Mouse (Mus musculus): ENCODE measurements around the gene 4930519P11Rik. TPM values are rescaled to one million over a fixed set of nuclear protein-coding genes. Genes with fewer than 3 reads are reported as not detected.

The 4930519P11Rik gene
- polyA plus RNA-seq, 1 experiment from 2014 or later, result not detected

- H3K9me3 ChIP-seq (ENCODE audit: control insufficient read depth, low read length), result no peaks in the 10 kb centered on the region
- WGBS, result 73% methylated on average over 10 of the region's 10 CpGs
- peaks cover 2% of the 10 kb centered on the region; the same call in 1 of the 2 replicates for H3K27me3 ChIP-seq (replicated peaks; ENCODE audit: control insufficient read depth, insufficient read depth, low read length)
- no peak for ATAC-seq
- peaks cover 13% of the 10 kb centered on the region for H3K4me1 ChIP-seq (replicated peaks; ENCODE audit: control insufficient read depth, insufficient read depth, low read length)
- H3K36me3 ChIP-seq (ENCODE audit: control insufficient read depth, insufficient read depth), result no peaks in the 10 kb centered on the region
- H3K4me2 ChIP-seq (ENCODE audit: low read length), result no peak overlapping the region
- H3K9ac ChIP-seq (replicated peaks; ENCODE audit: low read depth, low read length), result no peak overlapping the region
- H3K27ac ChIP-seq (ENCODE audit: low read length), result no peak overlapping the region
- no peak overlapping the region for H3K4me3 ChIP-seq (replicated peaks; ENCODE audit: low read length)
These were observed 4.0 kb downstream of the 4930519P11Rik start for GRCm38 (mm10) chr2:154609050-154609767.

- Histone ChIP-seq H3K9me3 (ENCODE audit: control insufficient read depth, low read length) (no peaks in the 10 kb centered on the region), H3K9ac (replicated peaks; ENCODE audit: low read depth, low read length) (no peak overlapping the region), H3K27me3 (replicated peaks; ENCODE audit: control insufficient read depth, insufficient read depth, low read length) (peaks cover 2% of the 10 kb centered on the region; the same call in 1 of the 2 replicates), H3K4me2 (ENCODE audit: low read length) (no peak overlapping the region), H3K4me1 (replicated peaks; ENCODE audit: control insufficient read depth, insufficient read depth, low read length) (peaks cover 16% of the 10 kb centered on the region), H3K36me3 (ENCODE audit: control insufficient read depth, insufficient read depth) (no peaks in the 10 kb centered on the region), H3K4me3 (replicated peaks; ENCODE audit: low read length) (no peak overlapping the region), H3K27ac (ENCODE audit: low read length) (no peak overlapping the region)
- ATAC-seq, result no peak
- WGBS, result 86% methylated on average over 1 of the region's 1 CpGs
These were observed 6.3 kb downstream of the 4930519P11Rik start for GRCm38 (mm10) chr2:154606965-154607364.

GRCm38 (mm10) chr2:154604156-154604555, 9.1 kb downstream of the 4930519P11Rik start:
- Histone ChIP-seq H3K27me3 (replicated peaks; ENCODE audit: control insufficient read depth, insufficient read depth, low read length) (peaks cover 2% of the 10 kb centered on the region; the same call in 1 of the 2 replicates), H3K27ac (ENCODE audit: low read length) (no peak overlapping the region), H3K9ac (replicated peaks; ENCODE audit: low read depth, low read length) (no peak overlapping the region), H3K9me3 (ENCODE audit: control insufficient read depth, low read length) (no peaks in the 10 kb centered on the region), H3K4me3 (replicated peaks; ENCODE audit: low read length) (peak overlapping the region; percentile 74), H3K4me2 (ENCODE audit: low read length) (peak overlapping the region; percentile 74), H3K36me3 (ENCODE audit: control insufficient read depth, insufficient read depth) (no peaks in the 10 kb centered on the region), H3K4me1 (replicated peaks; ENCODE audit: control insufficient read depth, insufficient read depth, low read length) (peaks cover 13% of the 10 kb centered on the region)
- WGBS, result 43% methylated on average over 7 of the region's 7 CpGs
- ATAC-seq, result no peak

GRCm38 (mm10) chr2:154603638-154604153, 9.5 kb downstream of the 4930519P11Rik start, which contains the start of gene Pxmp4:
TSS of gene Pxmp4 (minus strand) at chr2:154603708.
- 1% methylated on average over 13 of the region's 13 CpGs for WGBS

GRCm38 (mm10) chr2:154603007-154603637, 10.1 kb downstream of the 4930519P11Rik start:
- H3K27ac ChIP-seq (ENCODE audit: low read length), result no peak overlapping the region
- no peak; the same call in 1 of the 2 replicates for ATAC-seq
- H3K36me3 ChIP-seq (ENCODE audit: control insufficient read depth, insufficient read depth), result no peaks in the 10 kb centered on the region
- H3K9me3 ChIP-seq (ENCODE audit: control insufficient read depth, low read length), result no peaks in the 10 kb centered on the region
- peak overlapping the region; percentile 73 for H3K9ac ChIP-seq (replicated peaks; ENCODE audit: low read depth, low read length)
- 23% methylated on average over 22 of the region's 22 CpGs for WGBS
- H3K27me3 ChIP-seq (replicated peaks; ENCODE audit: control insufficient read depth, insufficient read depth, low read length), result peaks cover 2% of the 10 kb centered on the region; the same call in 1 of the 2 replicates
- H3K4me3 ChIP-seq (replicated peaks; ENCODE audit: low read length), result peak overlapping the region; percentile 74
- H3K4me2 ChIP-seq (ENCODE audit: low read length), result peak overlapping the region; percentile 74
- peaks cover 13% of the 10 kb centered on the region for H3K4me1 ChIP-seq (replicated peaks; ENCODE audit: control insufficient read depth, insufficient read depth, low read length)

More at GRCm38 (mm10) chr2:154603638-154604153, 9.5 kb downstream of the 4930519P11Rik start, which contains the start of gene Pxmp4:
- Histone ChIP-seq H3K36me3 (ENCODE audit: control insufficient read depth, insufficient read depth) (no peaks in the 10 kb centered on the region), H3K9ac (replicated peaks; ENCODE audit: low read depth, low read length) (peak within 1 kb of the TSS; percentile 73), H3K4me1 (replicated peaks; ENCODE audit: control insufficient read depth, insufficient read depth, low read length) (peaks cover 13% of the 10 kb centered on the region), H3K4me3 (replicated peaks; ENCODE audit: low read length) (peak within 1 kb of the TSS; percentile 74), H3K27ac (ENCODE audit: low read length) (no peak within 1 kb of the TSS), H3K4me2 (ENCODE audit: low read length) (peak within 1 kb of the TSS; percentile 74), H3K9me3 (ENCODE audit: control insufficient read depth, low read length) (no peaks in the 10 kb centered on the region), H3K27me3 (replicated peaks; ENCODE audit: control insufficient read depth, insufficient read depth, low read length) (peaks cover 2% of the 10 kb centered on the region; the same call in 1 of the 2 replicates)
- peak; percentile 100 for ATAC-seq

- H3K27ac ChIP-seq (ENCODE audit: low read length), result no peak overlapping the region
- no peak overlapping the region for H3K4me3 ChIP-seq (replicated peaks; ENCODE audit: low read length)
- WGBS, result 79% methylated on average over 3 of the region's 3 CpGs
- no peak overlapping the region for H3K9ac ChIP-seq (replicated peaks; ENCODE audit: low read depth, low read length)
- no peak overlapping the region for H3K4me2 ChIP-seq (ENCODE audit: low read length)
- H3K9me3 ChIP-seq (ENCODE audit: control insufficient read depth, low read length), result no peaks in the 10 kb centered on the region
- no peaks in the 10 kb centered on the region for H3K36me3 ChIP-seq (ENCODE audit: control insufficient read depth, insufficient read depth)
- H3K4me1 ChIP-seq (replicated peaks; ENCODE audit: control insufficient read depth, insufficient read depth, low read length), result peaks cover 13% of the 10 kb centered on the region
- no peak for ATAC-seq
- peaks cover 2% of the 10 kb centered on the region; the same call in 1 of the 2 replicates for H3K27me3 ChIP-seq (replicated peaks; ENCODE audit: control insufficient read depth, insufficient read depth, low read length)
These were observed 11.9 kb downstream of the 4930519P11Rik start for GRCm38 (mm10) chr2:154601324-154601723.

- no peak for ATAC-seq
- no peaks in the 10 kb centered on the region; the same call in 1 of the 2 replicates for H3K27me3 ChIP-seq (replicated peaks; ENCODE audit: control insufficient read depth, insufficient read depth, low read length)
- no peaks in the 10 kb centered on the region for H3K9me3 ChIP-seq (ENCODE audit: control insufficient read depth, low read length)
- no peak overlapping the region for H3K4me2 ChIP-seq (ENCODE audit: low read length)
- H3K27ac ChIP-seq (ENCODE audit: low read length), result no peak overlapping the region
- 60% methylated on average over 6 of the region's 6 CpGs for whole genome bisulfite sequencing
- no peak overlapping the region for H3K4me3 ChIP-seq (replicated peaks; ENCODE audit: low read length)
- H3K4me1 ChIP-seq (replicated peaks; ENCODE audit: control insufficient read depth, insufficient read depth, low read length), result peaks cover 13% of the 10 kb centered on the region
- H3K36me3 ChIP-seq (ENCODE audit: control insufficient read depth, insufficient read depth), result no peaks in the 10 kb centered on the region
- no peak overlapping the region for H3K9ac ChIP-seq (replicated peaks; ENCODE audit: low read depth, low read length)
These were observed 12.7 kb downstream of the 4930519P11Rik start for GRCm38 (mm10) chr2:154600586-154600985.

- H3K9ac ChIP-seq (replicated peaks; ENCODE audit: low read depth, low read length), result no peak overlapping the region
- no peaks in the 10 kb centered on the region for H3K4me1 ChIP-seq (replicated peaks; ENCODE audit: control insufficient read depth, insufficient read depth, low read length)
- no peaks in the 10 kb centered on the region for H3K36me3 ChIP-seq (ENCODE audit: control insufficient read depth, insufficient read depth)
- H3K27me3 ChIP-seq (replicated peaks; ENCODE audit: control insufficient read depth, insufficient read depth, low read length), result no peaks in the 10 kb centered on the region
- ATAC-seq, result no peak
- no peaks in the 10 kb centered on the region for H3K9me3 ChIP-seq (ENCODE audit: control insufficient read depth, low read length)
- H3K4me2 ChIP-seq (ENCODE audit: low read length), result no peak overlapping the region
- H3K27ac ChIP-seq (ENCODE audit: low read length), result no peak overlapping the region
- WGBS, result 84% methylated on average over 3 of the region's 3 CpGs
- no peak overlapping the region for H3K4me3 ChIP-seq (replicated peaks; ENCODE audit: low read length)
These were observed 15.8 kb downstream of the 4930519P11Rik start for GRCm38 (mm10) chr2:154597399-154597798.

GRCm38 (mm10) chr2:154595775-154596174, 17.5 kb downstream of the 4930519P11Rik start:
- no peak overlapping the region for H3K4me3 ChIP-seq (replicated peaks; ENCODE audit: low read length)
- H3K27me3 ChIP-seq (replicated peaks; ENCODE audit: control insufficient read depth, insufficient read depth, low read length), result no peaks in the 10 kb centered on the region
- no peaks in the 10 kb centered on the region for H3K4me1 ChIP-seq (replicated peaks; ENCODE audit: control insufficient read depth, insufficient read depth, low read length)
- 74% methylated on average over 5 of the region's 5 CpGs for WGBS
- H3K4me2 ChIP-seq (ENCODE audit: low read length), result no peak overlapping the region
- no peaks in the 10 kb centered on the region for H3K9me3 ChIP-seq (ENCODE audit: control insufficient read depth, low read length)
- H3K36me3 ChIP-seq (ENCODE audit: control insufficient read depth, insufficient read depth), result no peaks in the 10 kb centered on the region
- no peak for ATAC-seq
- H3K27ac ChIP-seq (ENCODE audit: low read length), result no peak overlapping the region
- no peak overlapping the region for H3K9ac ChIP-seq (replicated peaks; ENCODE audit: low read depth, low read length)

Measured in forebrain, embryonic 16.5 days (tissue).